Mouse (Mus musculus): ENCODE results near the gene Osbpl9.

GRCm38 (mm10) chr4:109092344-109092743 lies 109.7 kb downstream of the Osbpl9 start:
- TF ChIP-seq CTCF (IDR thresholded peaks at IDR 0.05; ENCODE audit: low read depth, low read length) (no peak), POLR2A (IDR thresholded peaks at IDR 0.05; ENCODE audit: borderline replicate concordance, low read depth, low read length) (no peak)

All from bone marrow macrophage, adult 2 months (primary cell).